Mouse (Mus musculus): ENCODE measurements around the gene Psmd1.

- no peak for TF ChIP-seq CTCF (IDR thresholded peaks at IDR 0.05; ENCODE audit: low read depth, low read length)
- no peak for TF ChIP-seq GATA1 (IDR thresholded peaks at IDR 0.05; ENCODE audit: borderline replicate concordance, low read length)
- no peak for TF ChIP-seq GATA2 (IDR thresholded peaks at IDR 0.05; ENCODE audit: borderline replicate concordance, low read depth, low read length)
- no peak for TF ChIP-seq TAL1 (conservative IDR thresholded peaks at IDR 0.05; ENCODE audit: low read depth, low read length)
- no peak for TF ChIP-seq POLR2AphosphoS5 (IDR thresholded peaks at IDR 0.05; ENCODE audit: insufficient replicate concordance, low read depth, low read length)
Observed at GRCm38 (mm10) chr1:86161061-86161460, 96.9 kb downstream of the Psmd1 start.

Data from G1E (cell line).